Mouse (Mus musculus): ENCODE measurements around the gene Cks1b.

DNA sequence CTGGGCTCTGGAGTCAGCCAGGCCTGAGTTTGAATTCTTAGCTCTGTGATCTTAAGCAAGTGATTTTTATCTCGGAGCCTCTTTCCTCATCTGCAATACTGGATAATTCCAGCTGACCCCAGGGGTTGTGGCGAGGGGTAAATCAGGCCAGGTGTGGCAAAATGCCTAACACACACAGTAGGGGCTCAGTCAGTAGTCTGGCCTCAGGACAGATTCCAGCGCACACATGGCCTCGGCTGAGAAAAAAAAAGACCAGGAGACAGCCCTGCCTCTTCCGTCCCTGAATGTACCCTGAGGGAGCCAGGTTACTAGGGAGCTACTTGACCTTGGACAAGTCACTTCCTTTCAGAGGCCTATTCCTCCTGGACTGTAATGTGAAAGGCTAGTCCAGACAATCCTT, 35.2 kb downstream of the Cks1b start:
- TF ChIP-seq CTCF (IDR thresholded peaks at IDR 0.05; ENCODE audit: control insufficient read depth, insufficient read depth, insufficient replicate concordance, low read depth, low read length) (no peak), POLR2A (IDR thresholded peaks at IDR 0.05; ENCODE audit: control insufficient read depth, low read depth, low read length) (no peak)

Measured in testis, adult 2 months (tissue).